Mouse (Mus musculus) heart, adult 2 months (tissue): ENCODE measurements around the gene Mief2. TPM values are rescaled to one million over a fixed set of nuclear protein-coding genes. Genes with fewer than 3 reads are reported as not detected.
A peak's percentile ranks its signal among the peaks of the same experiment; 100 is the strongest.

Experiments
- DNase-seq, 2 experiments: peaks; one replicate each; pipeline ENCODE4 v3.0.0; 2021
- H3K27ac ChIP-seq: fragments of 200-600 bp; 2 replicates; pipeline ENCODE4 v1.8.1; 2022
- H3K27me3 ChIP-seq: fragments of 200-500 bp; 2 replicates; pipeline ENCODE4 v1.6.1; 2012; ENCODE audit warnings: mild to moderate bottlenecking, low read length, inconsistent platforms, mixed read lengths; ENCODE audit not compliant: control insufficient read depth, insufficient read depth
- H3K36me3 ChIP-seq: fragments of 200-500 bp; 2 replicates; pipeline ENCODE4 v1.6.1; 2012; ENCODE audit warnings: low read length, inconsistent platforms; ENCODE audit not compliant: control insufficient read depth, insufficient read depth
- H3K4me1 ChIP-seq: fragments of 200-500 bp; 2 replicates; pipeline ENCODE4 v1.6.1; 2011; ENCODE audit warnings: low read length; ENCODE audit not compliant: control insufficient read depth, insufficient read depth
- H3K4me3 ChIP-seq: fragments of 200-600 bp; 2 replicates; pipeline ENCODE4 v1.8.1; 2022
- H3K79me2 ChIP-seq: fragments of 200-500 bp; replicated peaks from 2 replicates; pipeline ENCODE4 v1.6.1; 2012; ENCODE audit warnings: mild to moderate bottlenecking, inconsistent platforms, low read length, moderate library complexity, mixed read lengths; ENCODE audit not compliant: control insufficient read depth, insufficient read depth
- H3K9ac ChIP-seq: fragments of 200-500 bp; 2 replicates; pipeline ENCODE4 v1.6.1; 2012; ENCODE audit warnings: low read depth, mild to moderate bottlenecking, control low read depth, inconsistent platforms, low read length, mixed read lengths
- CTCF ChIP-seq: fragments of 200-600 bp; IDR thresholded peaks from 2 replicates; pipeline ENCODE4 v1.8.1; 2022; ENCODE audit warnings: antibody characterized with exemption, mild to moderate bottlenecking, moderate library complexity
- EP300 ChIP-seq: fragments of 200-500 bp; IDR thresholded peaks from 2 replicates; pipeline ENCODE4 v1.6.1; 2011; ENCODE audit warnings: low read depth, low read length, control low read depth; ENCODE audit not compliant: insufficient read depth
- POLR2A ChIP-seq: fragments of 200-500 bp; IDR thresholded peaks from 2 replicates; pipeline ENCODE4 v1.6.1; 2011; ENCODE audit warnings: mild to moderate bottlenecking, low read depth, low read length, control low read depth; ENCODE audit not compliant: insufficient read depth
- WGBS: fragments of 180-500 bp; shearing (Covaris S2); methylation state at CpG from one replicate; pipeline ENCODE4 v1.1.7; 2018; 5-methylcytosine and 5-hydroxymethylcytosine counted together
- intact Hi-C: fragments of 180-260 bp; cut with DNase I; formaldehyde crosslinking; loops from one replicate; pipeline ENCODE4 v1.15.1; 2025
- polyA plus RNA-seq: library from polyadenylated mRNA; depleted of rRNA; stranded (reverse); fragments of >200 nt; gene quantifications from 2 replicates; pipeline ENCODE4 v1.2.3, GENCODE M21; 2012
- total RNA-seq, 2 experiments: library from RNA; stranded (reverse); gene quantifications; 2 replicates each; pipeline ENCODE4 v1.2.3; 2021

Gene Mief2
- total and polyA plus RNA-seq, 3 experiments, result 31.1 to 36.2 (median 34.8) TPM

DNA sequence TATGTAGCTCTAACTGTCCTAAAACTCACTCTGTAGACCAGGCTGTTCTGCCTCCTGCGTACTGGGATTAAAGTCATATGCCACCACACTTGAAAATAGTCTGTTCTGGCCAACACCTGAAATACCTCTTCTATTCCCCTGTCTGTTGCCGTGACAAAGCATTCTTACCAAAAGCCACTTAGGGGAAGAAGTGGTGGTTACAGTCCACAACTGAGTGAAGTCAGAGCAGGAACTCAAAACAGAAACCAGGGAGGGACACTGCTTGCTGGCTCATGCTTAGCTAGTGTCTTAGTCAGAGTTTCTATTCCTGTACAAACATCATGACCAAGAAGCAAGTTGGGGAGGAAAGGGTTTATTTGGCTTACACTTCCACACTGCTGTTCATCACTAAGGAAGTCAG, 41.1 kb downstream of the Mief2 start:
- H3K36me3 ChIP-seq, result no peaks in the 10 kb centered on the region
- peaks cover 4% of the 10 kb centered on the region; the same call in 1 of the 2 replicates for H3K79me2 ChIP-seq
- no peaks in the 10 kb centered on the region; the same call in 1 of the 2 replicates for H3K4me1 ChIP-seq
- H3K4me3 ChIP-seq, result no peak overlapping the region
- no peak overlapping the region for H3K9ac ChIP-seq
- intact Hi-C loops, result no loop called here
- 72% methylated on average over 2 of the region's 2 CpGs for WGBS
- no peak overlapping the region for H3K27ac ChIP-seq
- no peak for DNase-seq
- H3K27me3 ChIP-seq, result no peaks in the 10 kb centered on the region
- TF ChIP-seq CTCF (no peak), EP300 (no peak), POLR2A (no peak)

GRCm38 (mm10) chr11:60770776-60771175, 42.6 kb downstream of the Mief2 start:
- no peak overlapping the region for H3K27ac ChIP-seq
- no peak for TF ChIP-seq CTCF
- TF ChIP-seq POLR2A, result no peak
- TF ChIP-seq EP300, result no peak
- no peak for DNase-seq
- no peaks in the 10 kb centered on the region for H3K36me3 ChIP-seq
- intact Hi-C loops, result no loop called here
- no peak overlapping the region for H3K4me3 ChIP-seq
- H3K79me2 ChIP-seq, result peaks cover 3% of the 10 kb centered on the region; the same call in 1 of the 2 replicates
- no peaks in the 10 kb centered on the region for H3K27me3 ChIP-seq
- no peak overlapping the region for H3K9ac ChIP-seq
- 88% methylated on average over 3 of the region's 3 CpGs for WGBS
- H3K4me1 ChIP-seq, result no peaks in the 10 kb centered on the region; the same call in 1 of the 2 replicates

GRCm38 (mm10) chr11:60772161-60772560, 44.0 kb downstream of the Mief2 start:
- DNase-seq, result no peak
- peaks cover 3% of the 10 kb centered on the region; the same call in 1 of the 2 replicates for H3K79me2 ChIP-seq
- H3K27ac ChIP-seq, result no peak overlapping the region
- intact Hi-C loops, result no loop called here
- H3K4me3 ChIP-seq, result no peak overlapping the region
- peaks cover 3% of the 10 kb centered on the region; the same call in 1 of the 2 replicates for H3K4me1 ChIP-seq
- no peaks in the 10 kb centered on the region for H3K36me3 ChIP-seq
- TF ChIP-seq CTCF (0 out of 2 replicates have a peak, but pooled peaks have one; percentile 6), POLR2A (no peak)
- WGBS, result 85% methylated on average over 4 of the region's 4 CpGs
- H3K9ac ChIP-seq, result no peak overlapping the region
- no peaks in the 10 kb centered on the region for H3K27me3 ChIP-seq

GRCm38 (mm10) chr11:60774158-60774689, 46.0 kb downstream of the Mief2 start:
- TF ChIP-seq POLR2A (no peak), CTCF (no peak), EP300 (no peak)
- 83% methylated on average over 3 of the region's 3 CpGs for WGBS
- intact Hi-C loops, result no loop called here
- peaks cover 8% of the 10 kb centered on the region; the same call in 1 of the 2 replicates for H3K36me3 ChIP-seq
- H3K4me1 ChIP-seq, result peaks cover 12% of the 10 kb centered on the region
- H3K9ac ChIP-seq, result no peak overlapping the region
- H3K27ac ChIP-seq, result no peak overlapping the region
- no peaks in the 10 kb centered on the region for H3K27me3 ChIP-seq
- H3K4me3 ChIP-seq, result no peak overlapping the region
- peaks cover 3% of the 10 kb centered on the region for H3K79me2 ChIP-seq
- DNase-seq, result no peak

DNA sequence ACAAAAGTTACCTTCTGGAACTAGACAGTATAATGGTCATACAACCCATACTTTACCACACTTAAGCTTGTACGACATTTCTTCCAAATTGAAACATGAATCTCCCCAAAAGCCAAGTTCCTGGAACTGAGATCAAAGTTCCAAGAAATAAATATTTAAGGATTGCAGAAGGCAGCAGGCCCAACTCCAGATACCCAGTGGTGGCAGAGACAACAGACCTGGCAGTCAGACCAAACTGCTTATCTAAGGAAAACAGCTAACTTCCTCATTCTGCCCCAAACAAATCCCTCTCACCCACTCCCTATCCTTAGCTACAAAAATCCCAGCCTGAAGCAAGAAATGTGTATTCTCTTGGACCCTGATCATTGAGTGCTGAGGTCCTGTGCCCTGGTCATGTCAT, 46.6 kb downstream of the Mief2 start:
- Histone ChIP-seq H3K27me3 (no peaks in the 10 kb centered on the region), H3K36me3 (peaks cover 8% of the 10 kb centered on the region; the same call in 1 of the 2 replicates), H3K79me2 (peaks cover 3% of the 10 kb centered on the region), H3K9ac (no peak overlapping the region), H3K4me1 (peaks cover 19% of the 10 kb centered on the region), H3K27ac (no peak overlapping the region), H3K4me3 (no peak overlapping the region)
- intact Hi-C loops, result no loop called here
- whole genome bisulfite sequencing, result 58% methylated on average over 1 of the region's 1 CpGs
- no peak for TF ChIP-seq POLR2A
- TF ChIP-seq EP300, result no peak
- TF ChIP-seq CTCF, result no peak
- DNase-seq, result no peak

- intact Hi-C loops, result no loop called here
- Histone ChIP-seq H3K4me1 (peaks cover 21% of the 10 kb centered on the region), H3K9ac (no peak overlapping the region), H3K27me3 (no peaks in the 10 kb centered on the region), H3K4me3 (no peak overlapping the region), H3K36me3 (peaks cover 13% of the 10 kb centered on the region), H3K79me2 (peaks cover 3% of the 10 kb centered on the region), H3K27ac (no peak overlapping the region)
- TF ChIP-seq POLR2A (no peak), CTCF (no peak), EP300 (no peak)
- 49% methylated on average over 6 of the region's 6 CpGs for WGBS
- no peak for DNase-seq
Measured at GRCm38 (mm10) chr11:60775578-60775977, 47.4 kb downstream of the Mief2 start.
